Mouse (Mus musculus): ENCODE data around the gene Man2a2. TPM values are rescaled to one million over a fixed set of nuclear protein-coding genes. Genes with fewer than 3 reads are reported as not detected.
A peak's percentile ranks its signal among the peaks of the same experiment; 100 is the strongest.

The Man2a2 gene
- polyA plus RNA-seq, 1 experiment = 30.2 TPM

DNA sequence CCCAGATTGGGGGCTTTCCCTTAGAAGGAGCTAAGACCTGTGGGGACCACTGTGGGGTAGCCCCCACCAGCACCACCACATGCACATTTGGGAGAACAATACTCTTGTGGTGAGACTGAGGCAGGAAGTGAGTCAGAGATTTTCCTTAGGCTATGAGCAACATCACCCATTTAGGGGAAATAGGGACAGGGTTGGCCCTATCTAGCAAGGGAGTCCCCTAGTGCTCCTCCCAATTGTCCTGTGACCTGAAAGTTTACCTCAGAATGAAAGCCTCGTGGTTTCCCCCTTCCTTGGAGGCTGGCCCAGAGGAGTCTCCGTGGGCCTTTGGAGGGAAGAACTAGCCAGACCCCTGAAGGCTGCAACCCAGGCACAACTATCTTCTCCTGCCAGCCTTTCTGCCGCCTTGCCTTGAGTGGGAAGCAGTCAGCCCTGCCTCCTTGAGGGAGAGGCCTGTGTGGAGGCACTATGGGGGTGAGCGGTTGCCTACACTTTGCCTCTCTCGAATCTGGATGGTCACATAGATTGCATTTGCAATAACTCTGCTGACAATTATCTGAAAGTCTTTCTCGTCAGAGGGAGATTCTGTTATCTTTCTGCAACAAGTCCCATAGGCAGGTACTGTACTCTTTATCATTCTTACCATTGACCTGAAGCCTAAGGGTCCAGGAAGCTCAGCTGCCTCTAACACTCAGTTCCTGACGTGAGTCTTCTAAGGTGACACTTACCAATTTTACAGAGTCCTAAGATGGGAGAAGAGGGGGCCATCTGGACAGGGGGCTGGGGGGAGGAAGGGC lies 33.1 kb upstream of the Man2a2 start:
- Histone ChIP-seq H3K36me3 (ENCODE audit: control insufficient read depth, insufficient read depth, low read length) (no peaks in the 10 kb centered on the region), H3K4me1 (ENCODE audit: control insufficient read depth, insufficient read depth, insufficient read length, low read length) (peaks cover 15% of the 10 kb centered on the region), H3K27me3 (ENCODE audit: control insufficient read depth, insufficient read depth, low read length) (no peaks in the 10 kb centered on the region), H3K4me3 (ENCODE audit: low read depth, low read length) (peak overlapping the region; percentile 12; the same call in 1 of the 2 replicates), H3K27ac (ENCODE audit: insufficient read depth, low read depth, low read length) (no peak overlapping the region)
- 70% methylated on average over 7 of the region's 7 CpGs for WGBS
- TF ChIP-seq POLR2A (IDR thresholded peaks at IDR 0.05; ENCODE audit: low read depth, low read length) (no peak), CTCF (IDR thresholded peaks at IDR 0.05; ENCODE audit: extremely low read depth, insufficient read length, insufficient replicate concordance, low read depth, low read length) (no peak)

- Histone ChIP-seq H3K4me3 (ENCODE audit: low read depth, low read length) (no peak overlapping the region), H3K4me1 (ENCODE audit: control insufficient read depth, insufficient read depth, insufficient read length, low read length) (peaks cover 15% of the 10 kb centered on the region), H3K36me3 (ENCODE audit: control insufficient read depth, insufficient read depth, low read length) (no peaks in the 10 kb centered on the region), H3K27ac (ENCODE audit: insufficient read depth, low read depth, low read length) (peak overlapping the region; percentile 28; the same call in 1 of the 2 replicates), H3K27me3 (ENCODE audit: control insufficient read depth, insufficient read depth, low read length) (no peaks in the 10 kb centered on the region)
- TF ChIP-seq CTCF (IDR thresholded peaks at IDR 0.05; ENCODE audit: extremely low read depth, insufficient read length, insufficient replicate concordance, low read depth, low read length) = no peak
- no peak for TF ChIP-seq POLR2A (IDR thresholded peaks at IDR 0.05; ENCODE audit: low read depth, low read length)
- 28% methylated on average over 9 of the region's 9 CpGs for WGBS
Measured at GRCm38 (mm10) chr7:80403551-80403950, 32.4 kb upstream of the Man2a2 start.

DNA sequence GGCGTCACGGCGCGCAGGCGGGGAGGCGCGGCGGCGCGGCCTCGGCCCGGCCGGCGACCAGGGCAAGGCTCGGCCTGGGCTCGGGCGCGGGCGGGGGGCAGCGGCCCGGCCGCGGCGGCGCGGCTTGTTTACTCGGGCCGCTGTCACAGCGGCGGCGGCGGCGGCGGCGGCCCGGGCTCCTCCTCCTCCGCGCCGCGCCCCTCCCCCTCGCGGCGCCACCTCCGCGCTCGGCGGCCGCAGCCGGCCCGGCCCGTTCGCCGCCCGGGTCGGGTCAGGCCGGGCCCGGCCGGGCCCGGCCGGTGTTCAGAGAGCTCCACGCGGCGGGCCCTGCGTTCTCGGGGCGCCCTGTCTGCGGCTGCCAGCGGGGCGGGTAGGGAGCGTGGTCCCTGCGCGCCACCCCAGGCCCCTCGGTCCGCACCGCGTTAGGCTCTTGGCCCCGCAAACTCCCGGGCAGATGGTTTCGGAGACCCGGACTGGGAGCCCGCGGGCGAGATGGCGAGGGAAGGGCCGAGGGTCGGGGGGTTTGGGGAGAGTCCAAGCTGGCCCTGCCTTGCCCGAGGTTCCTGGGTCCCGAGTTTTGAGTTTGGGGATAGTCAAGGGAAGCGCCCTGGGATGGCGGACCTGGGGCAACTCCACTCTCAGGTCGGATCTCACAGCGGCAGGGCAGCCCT lies 31.6 kb upstream of the Man2a2 start:
- 9% methylated on average over 89 of the region's 92 CpGs for WGBS
- Histone ChIP-seq H3K4me3 (ENCODE audit: low read depth, low read length) (peak overlapping the region; percentile 89), H3K4me1 (ENCODE audit: control insufficient read depth, insufficient read depth, insufficient read length, low read length) (peaks cover 15% of the 10 kb centered on the region), H3K27ac (ENCODE audit: insufficient read depth, low read depth, low read length) (peak overlapping the region; percentile 76), H3K27me3 (ENCODE audit: control insufficient read depth, insufficient read depth, low read length) (no peaks in the 10 kb centered on the region), H3K36me3 (ENCODE audit: control insufficient read depth, insufficient read depth, low read length) (peaks cover 4% of the 10 kb centered on the region)
- TF ChIP-seq POLR2A (IDR thresholded peaks at IDR 0.05; ENCODE audit: low read depth, low read length) (peak; percentile 23; the same call in 1 of the 2 replicates), CTCF (IDR thresholded peaks at IDR 0.05; ENCODE audit: extremely low read depth, insufficient read length, insufficient replicate concordance, low read depth, low read length) (no peak)

- peak overlapping the region; percentile 76 for H3K27ac ChIP-seq (ENCODE audit: insufficient read depth, low read depth, low read length)
- WGBS = under 1% methylated on average over 102 of the region's 102 CpGs
- peak; percentile 60; the same call in 1 of the 2 replicates for TF ChIP-seq POLR2A (IDR thresholded peaks at IDR 0.05; ENCODE audit: low read depth, low read length)
- no peak for TF ChIP-seq CTCF (IDR thresholded peaks at IDR 0.05; ENCODE audit: extremely low read depth, insufficient read length, insufficient replicate concordance, low read depth, low read length)
- peaks cover 7% of the 10 kb centered on the region for H3K36me3 ChIP-seq (ENCODE audit: control insufficient read depth, insufficient read depth, low read length)
- H3K4me1 ChIP-seq (ENCODE audit: control insufficient read depth, insufficient read depth, insufficient read length, low read length) = peaks cover 15% of the 10 kb centered on the region
- peak overlapping the region; percentile 89 for H3K4me3 ChIP-seq (ENCODE audit: low read depth, low read length)
- no peaks in the 10 kb centered on the region for H3K27me3 ChIP-seq (ENCODE audit: control insufficient read depth, insufficient read depth, low read length)
Measured at GRCm38 (mm10) chr7:80401860-80402641, 30.9 kb upstream of the Man2a2 start.

GRCm38 (mm10) chr7:80401041-80401859 lies 30.1 kb upstream of the Man2a2 start:
- Histone ChIP-seq H3K36me3 (ENCODE audit: control insufficient read depth, insufficient read depth, low read length) (peaks cover 13% of the 10 kb centered on the region), H3K4me3 (ENCODE audit: low read depth, low read length) (peak overlapping the region; percentile 89), H3K27ac (ENCODE audit: insufficient read depth, low read depth, low read length) (peak overlapping the region; percentile 76), H3K27me3 (ENCODE audit: control insufficient read depth, insufficient read depth, low read length) (no peaks in the 10 kb centered on the region), H3K4me1 (ENCODE audit: control insufficient read depth, insufficient read depth, insufficient read length, low read length) (peaks cover 15% of the 10 kb centered on the region)
- WGBS = 9% methylated on average over 5 of the region's 5 CpGs
- no peak for TF ChIP-seq CTCF (IDR thresholded peaks at IDR 0.05; ENCODE audit: extremely low read depth, insufficient read length, insufficient replicate concordance, low read depth, low read length)
- no peak for TF ChIP-seq POLR2A (IDR thresholded peaks at IDR 0.05; ENCODE audit: low read depth, low read length)

DNA sequence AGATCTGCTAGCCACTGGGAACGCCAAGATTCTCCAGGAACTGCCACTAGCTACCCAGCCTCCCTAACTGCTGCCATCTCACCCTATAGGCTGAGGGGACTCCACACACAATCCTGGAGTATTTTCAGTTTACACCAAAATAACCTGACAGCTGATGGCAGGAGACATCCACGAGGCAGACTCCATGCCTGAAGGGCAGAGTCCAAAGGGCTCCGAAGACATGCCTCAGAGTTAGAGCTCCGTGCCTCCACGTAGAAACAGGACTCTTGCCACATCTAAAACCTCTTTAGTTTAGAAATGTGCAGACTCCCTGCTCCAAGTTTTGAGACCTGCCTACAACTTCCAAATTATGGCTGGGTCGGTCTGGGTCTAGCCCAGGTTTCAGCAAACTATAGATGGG lies 29.4 kb upstream of the Man2a2 start:
- TF ChIP-seq CTCF (IDR thresholded peaks at IDR 0.05; ENCODE audit: extremely low read depth, insufficient read length, insufficient replicate concordance, low read depth, low read length) (no peak), POLR2A (IDR thresholded peaks at IDR 0.05; ENCODE audit: low read depth, low read length) (no peak)
- Histone ChIP-seq H3K27ac (ENCODE audit: insufficient read depth, low read depth, low read length) (peak overlapping the region; percentile 76; the same call in 1 of the 2 replicates), H3K4me3 (ENCODE audit: low read depth, low read length) (peak overlapping the region; percentile 11; the same call in 1 of the 2 replicates), H3K4me1 (ENCODE audit: control insufficient read depth, insufficient read depth, insufficient read length, low read length) (peaks cover 15% of the 10 kb centered on the region), H3K27me3 (ENCODE audit: control insufficient read depth, insufficient read depth, low read length) (no peaks in the 10 kb centered on the region), H3K36me3 (ENCODE audit: control insufficient read depth, insufficient read depth, low read length) (peaks cover 18% of the 10 kb centered on the region)
- WGBS = 30% methylated on average over 6 of the region's 6 CpGs

All from small intestine, adult 2 months (tissue).